Mouse (Mus musculus) hindbrain, embryonic 12.5 days (tissue): ENCODE results near the gene Fbxo47. TPM values are rescaled to one million over a fixed set of nuclear protein-coding genes. Genes with fewer than 3 reads are reported as not detected.

Experiments used
- ATAC-seq: fragments of 200-750 bp; cut with Nextera tagmentation; 2 replicates; pipeline ENCODE4 v1.8.0; 2017; ENCODE audit warnings: moderate TSS enrichment; ENCODE audit not compliant: low FRiP score
- H3K27ac ChIP-seq: fragments of 300-500 bp; sonication (generic); 2 replicates; pipeline ENCODE4 v1.5.1; 2016; ENCODE audit warnings: mild to moderate bottlenecking
- H3K27me3 ChIP-seq: fragments of 300-500 bp; sonication (generic); 2 replicates; pipeline ENCODE4 v1.6.1; 2016; ENCODE audit warnings: mild to moderate bottlenecking
- H3K36me3 ChIP-seq: fragments of 300-500 bp; sonication (generic); 2 replicates; pipeline ENCODE4 v1.6.1; 2016; ENCODE audit warnings: mild to moderate bottlenecking
- H3K4me1 ChIP-seq: fragments of 300-500 bp; sonication (generic); 2 replicates; pipeline ENCODE4 v1.6.1; 2016
- H3K4me2 ChIP-seq: fragments of 300-500 bp; sonication (generic); replicated peaks from 2 replicates; pipeline ENCODE4 v1.6.1; 2016; ENCODE audit warnings: mild to moderate bottlenecking
- H3K4me3 ChIP-seq: fragments of 300-500 bp; sonication (generic); 2 replicates; pipeline ENCODE4 v1.5.1; 2016; ENCODE audit warnings: mild to moderate bottlenecking
- H3K9ac ChIP-seq: fragments of 300-500 bp; sonication (generic); 2 replicates; pipeline ENCODE4 v1.6.1; 2016; ENCODE audit warnings: mild to moderate bottlenecking, moderate library complexity
- H3K9me3 ChIP-seq: fragments of 300-500 bp; sonication (generic); replicated peaks from 2 replicates; pipeline ENCODE4 v1.6.1; 2016; ENCODE audit warnings: mild to moderate bottlenecking
- WGBS: fragments of 180-500 bp; shearing (Covaris S2); methylation state at CpG from one replicate; pipeline ENCODE4 v1.1.7; 2016; 5-methylcytosine and 5-hydroxymethylcytosine counted together
- polyA plus RNA-seq: library from polyadenylated mRNA; unstranded; fragments of >200 nt; fragmentation: Nextera tagmentation; extraction: Ambion mirVana; gene quantifications from 2 replicates; pipeline ENCODE4 v1.2.1, GENCODE M21; 2016

The Fbxo47 gene
- polyA plus RNA-seq, 1 experiment from 2014 or later: 0.65 TPM

DNA sequence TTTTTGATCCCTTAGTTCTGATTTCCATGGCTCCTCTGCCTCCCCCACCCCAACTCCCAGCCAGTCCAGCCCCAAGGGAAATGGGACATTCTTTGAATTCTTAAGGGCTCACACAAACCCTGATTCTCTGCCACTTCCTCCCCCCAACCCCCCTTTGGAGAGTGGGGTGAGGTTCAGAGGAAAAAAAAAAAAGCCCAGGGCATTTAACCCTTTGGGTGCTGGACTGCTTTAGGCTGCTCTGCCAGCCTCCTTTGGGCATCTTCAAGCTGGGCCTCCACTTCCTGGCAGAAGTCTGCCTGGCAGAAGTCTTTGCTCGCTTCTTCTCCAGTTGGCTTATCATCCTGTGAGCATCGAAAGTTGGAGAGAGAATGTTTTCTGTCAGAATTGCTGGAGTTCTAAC lies 75.9 kb downstream of the Fbxo47 start:
- Histone ChIP-seq H3K4me3 (no peak overlapping the region), H3K27ac (peak overlapping the region; percentile 17), H3K9ac (0 out of 2 replicates have a peak overlapping the region, but pooled peaks have one; percentile 4), H3K4me1 (peaks cover 85% of the 10 kb centered on the region), H3K4me2 (no peak overlapping the region), H3K9me3 (no peaks in the 10 kb centered on the region), H3K27me3 (no peaks in the 10 kb centered on the region), H3K36me3 (peaks cover 27% of the 10 kb centered on the region)
- ATAC-seq: no peak
- 69% methylated on average over 2 of the region's 2 CpGs for WGBS

DNA sequence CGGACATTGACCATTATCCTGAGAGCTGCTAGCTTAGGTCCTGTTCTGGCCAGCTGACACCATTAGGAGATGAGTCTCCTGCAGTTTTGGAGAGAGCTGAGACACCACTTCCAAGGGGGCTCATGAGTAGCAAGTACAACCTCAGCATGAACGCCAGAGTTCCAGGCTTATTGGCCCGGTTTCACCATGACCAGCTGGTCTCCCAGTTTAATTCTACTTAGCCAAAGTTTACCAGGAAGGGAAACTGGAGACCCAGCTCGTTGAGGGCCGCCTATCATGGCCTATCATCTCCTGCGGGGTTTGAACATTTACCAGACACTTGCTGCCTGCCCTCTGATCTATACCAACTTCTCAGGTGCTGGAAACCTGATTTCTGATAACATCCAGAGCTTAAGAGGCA lies 76.3 kb downstream of the Fbxo47 start:
- 45% methylated on average over 6 of the region's 6 CpGs for WGBS
- Histone ChIP-seq H3K36me3 (peaks cover 27% of the 10 kb centered on the region), H3K4me3 (no peak overlapping the region), H3K4me1 (peaks cover 80% of the 10 kb centered on the region), H3K9me3 (no peaks in the 10 kb centered on the region), H3K9ac (no peak overlapping the region), H3K27ac (no peak overlapping the region; the same call in 1 of the 2 replicates), H3K27me3 (no peaks in the 10 kb centered on the region), H3K4me2 (no peak overlapping the region)
- ATAC-seq: no peak

- Histone ChIP-seq H3K4me1 (peaks cover 79% of the 10 kb centered on the region), H3K27me3 (no peaks in the 10 kb centered on the region), H3K27ac (peak overlapping the region; percentile 77), H3K4me3 (no peak overlapping the region), H3K36me3 (peaks cover 27% of the 10 kb centered on the region), H3K9ac (no peak overlapping the region), H3K4me2 (peak overlapping the region; percentile 36; the same call in 1 of the 2 replicates), H3K9me3 (no peaks in the 10 kb centered on the region)
- WGBS: 57% methylated on average over 7 of the region's 7 CpGs
- no peak for ATAC-seq
These were observed 77.4 kb downstream of the Fbxo47 start for GRCm38 (mm10) chr11:97806613-97806964.

GRCm38 (mm10) chr11:97805662-97806612 lies 78.0 kb downstream of the Fbxo47 start:
- Histone ChIP-seq H3K9me3 (no peaks in the 10 kb centered on the region), H3K27me3 (no peaks in the 10 kb centered on the region), H3K27ac (peak overlapping the region; percentile 77), H3K36me3 (peaks cover 27% of the 10 kb centered on the region), H3K4me2 (peak overlapping the region; percentile 36), H3K4me3 (no peak overlapping the region), H3K4me1 (peaks cover 79% of the 10 kb centered on the region), H3K9ac (peak overlapping the region; percentile 39; the same call in 1 of the 2 replicates)
- 40% methylated on average over 15 of the region's 15 CpGs for WGBS
- peak; percentile 34; the same call in 1 of the 2 replicates for ATAC-seq

GRCm38 (mm10) chr11:97804841-97805661 lies 78.9 kb downstream of the Fbxo47 start:
- no peak for ATAC-seq
- Histone ChIP-seq H3K27me3 (no peaks in the 10 kb centered on the region), H3K36me3 (peaks cover 27% of the 10 kb centered on the region), H3K9me3 (no peaks in the 10 kb centered on the region), H3K27ac (peak overlapping the region; percentile 77), H3K9ac (peak overlapping the region; percentile 27; the same call in 1 of the 2 replicates), H3K4me3 (no peak overlapping the region), H3K4me1 (peaks cover 74% of the 10 kb centered on the region), H3K4me2 (peak overlapping the region; percentile 36)
- 20% methylated on average over 9 of the region's 9 CpGs for WGBS

GRCm38 (mm10) chr11:97803847-97804246 lies 80.1 kb downstream of the Fbxo47 start:
- no peak for ATAC-seq
- Histone ChIP-seq H3K9ac (no peak overlapping the region), H3K36me3 (peaks cover 20% of the 10 kb centered on the region), H3K4me1 (peaks cover 67% of the 10 kb centered on the region), H3K4me2 (no peak overlapping the region), H3K27ac (no peak overlapping the region), H3K9me3 (no peaks in the 10 kb centered on the region), H3K27me3 (no peaks in the 10 kb centered on the region), H3K4me3 (no peak overlapping the region)
- WGBS: 80% methylated on average over 5 of the region's 5 CpGs

Other genes starting within 250 kb of the Fbxo47 start
- 2.9 and 3.5 TPM in 2 replicates for gene Mllt6, start 220.7 kb downstream of the Fbxo47 start, polyA plus RNA-seq
- gene Cisd3, start 198.3 kb downstream of the Fbxo47 start, polyA plus RNA-seq: 14.7 and 17.1 TPM in 2 replicates
- gene Pcgf2, start 183.7 kb downstream of the Fbxo47 start, polyA plus RNA-seq: 23.3 and 24.7 TPM in 2 replicates
- 375 and 438 TPM in 2 replicates for gene Psmb3, start 180.8 kb downstream of the Fbxo47 start, polyA plus RNA-seq
- gene Pip4k2b, start 139.4 kb downstream of the Fbxo47 start, polyA plus RNA-seq: 2.6 and 3.4 TPM in 2 replicates
- gene Cwc25, start 117.6 kb downstream of the Fbxo47 start, polyA plus RNA-seq: 22.0 and 25.4 TPM in 2 replicates
- 0.68 and 0.98 TPM in 2 replicates for gene 1700001P01Rik, start 108.2 kb downstream of the Fbxo47 start, polyA plus RNA-seq
- 347 and 376 TPM in 2 replicates for gene Rpl23, start 101.7 kb downstream of the Fbxo47 start, polyA plus RNA-seq
- 111 and 120 TPM in 2 replicates for gene Lasp1, start 85.2 kb downstream of the Fbxo47 start, polyA plus RNA-seq
- 14.1 and 14.8 TPM in 2 replicates for gene B230217C12Rik, start 43.4 kb downstream of the Fbxo47 start, polyA plus RNA-seq
- gene Plxdc1, start 102.3 kb upstream of the Fbxo47 start, polyA plus RNA-seq: 0.13 and 0.26 TPM in 2 replicates
- gene Arl5c, start 112.0 kb upstream of the Fbxo47 start, polyA plus RNA-seq: 5.7 and 7.0 TPM in 2 replicates
- gene Cacnb1, start 138.9 kb upstream of the Fbxo47 start, polyA plus RNA-seq: 39.6 and 43.5 TPM in 2 replicates
- gene Rpl19, start 142.6 kb upstream of the Fbxo47 start, polyA plus RNA-seq: 675 and 726 TPM in 2 replicates
- 2.1 and 2.2 TPM in 2 replicates for gene Stac2, start 169.3 kb upstream of the Fbxo47 start, polyA plus RNA-seq